Mouse (Mus musculus) telencephalon, adult 2 months (tissue): Measurements from ENCODE around the gene Galnt18.

Source experiments
- DNase-seq: peaks from one replicate; pipeline ENCODE4 v3.0.0-alpha.2; 2011; ENCODE audit warnings: low read depth, low spot score

Galnt18 gene

DNA sequence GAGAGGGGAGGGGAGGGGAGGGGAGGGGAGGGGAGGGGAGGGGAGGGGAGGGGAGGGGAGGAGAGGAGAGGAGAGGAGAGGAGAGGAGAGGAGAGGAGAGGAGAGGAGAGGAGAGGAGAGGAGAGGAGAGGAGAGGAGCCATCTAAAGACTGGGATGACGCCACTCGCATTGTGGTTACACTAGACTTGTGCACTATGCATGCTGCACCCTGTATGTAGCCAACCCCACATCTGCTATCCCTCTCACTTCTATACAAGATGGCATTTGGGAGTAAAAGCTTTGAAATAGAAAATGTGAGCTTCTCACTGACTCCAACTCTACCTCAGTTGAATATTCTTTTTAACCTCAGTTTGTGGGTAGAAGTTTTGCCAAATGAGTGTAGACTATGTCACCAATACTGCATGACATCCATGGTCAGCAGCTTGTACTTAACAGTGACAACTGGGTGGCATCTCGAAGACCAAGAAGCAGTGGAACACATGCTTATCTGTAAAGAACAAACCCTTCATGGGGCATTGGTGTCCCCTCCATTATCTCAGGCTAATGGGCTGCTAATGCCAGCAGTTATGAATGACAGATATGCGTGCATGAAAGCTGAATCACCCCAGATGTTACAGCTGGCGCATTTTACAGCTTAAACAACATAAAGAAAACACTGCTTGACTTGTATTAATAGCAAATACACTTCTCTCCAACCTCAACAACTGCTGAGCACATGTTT is 65.0 kb downstream of the Galnt18 start:
- DNase-seq, result no peak

DNA sequence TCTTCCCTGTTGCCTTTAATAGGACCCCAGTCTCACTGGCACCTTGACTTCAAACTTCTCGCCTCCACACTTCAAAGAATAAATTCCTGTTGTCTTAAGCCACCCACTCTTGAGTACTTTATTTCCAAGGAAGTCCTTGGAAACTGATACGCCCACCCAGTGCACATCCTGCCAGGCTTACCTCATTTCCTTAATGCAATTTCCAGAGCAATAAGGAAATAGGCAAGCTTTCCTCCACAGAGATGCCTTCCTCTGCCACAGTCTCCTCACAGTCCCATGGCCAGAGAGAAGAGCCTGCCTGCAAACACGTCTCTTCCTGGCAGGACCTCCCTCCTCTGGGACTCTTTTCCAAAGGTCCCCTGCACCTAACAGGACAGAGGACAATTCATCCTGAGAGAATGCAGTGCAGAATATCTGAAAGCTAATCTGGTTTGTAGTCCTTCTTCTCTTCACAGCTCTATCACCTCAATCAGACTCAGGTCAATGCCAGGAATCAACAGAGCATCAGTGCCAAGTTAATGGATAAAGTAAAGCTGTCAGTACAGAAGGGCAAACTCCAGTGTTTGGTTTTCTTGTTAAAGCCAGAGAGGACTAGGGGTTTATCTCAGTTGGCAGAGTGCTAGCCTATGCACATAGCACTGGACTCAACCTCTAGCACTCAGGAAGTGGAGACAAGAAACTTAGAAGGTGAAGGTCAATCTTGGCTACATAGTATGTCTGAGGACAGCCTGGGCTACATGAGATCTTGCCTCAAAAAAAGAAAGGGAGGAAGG is 65.8 kb downstream of the Galnt18 start:
- no peak for DNase-seq

DNA sequence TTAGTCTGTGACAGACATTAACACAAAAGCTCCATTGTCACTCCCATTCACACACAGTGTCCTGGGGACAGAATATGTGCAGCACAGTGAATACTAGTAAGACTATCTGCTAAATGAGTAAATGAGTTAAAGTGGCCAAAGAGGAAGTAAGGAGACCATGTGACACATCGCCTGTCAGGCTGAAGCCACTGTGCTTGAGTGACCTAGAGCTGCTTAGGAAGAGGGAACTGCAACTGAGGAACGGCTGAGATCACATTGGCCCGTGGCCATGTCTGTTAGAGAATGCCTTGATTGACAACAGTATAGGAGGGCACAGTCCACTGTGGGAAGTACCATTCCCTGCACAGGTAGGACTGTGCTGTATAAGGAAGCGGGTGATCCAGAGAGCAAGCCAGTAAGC is 67.0 kb downstream of the Galnt18 start:
- DNase-seq, result no peak

DNA sequence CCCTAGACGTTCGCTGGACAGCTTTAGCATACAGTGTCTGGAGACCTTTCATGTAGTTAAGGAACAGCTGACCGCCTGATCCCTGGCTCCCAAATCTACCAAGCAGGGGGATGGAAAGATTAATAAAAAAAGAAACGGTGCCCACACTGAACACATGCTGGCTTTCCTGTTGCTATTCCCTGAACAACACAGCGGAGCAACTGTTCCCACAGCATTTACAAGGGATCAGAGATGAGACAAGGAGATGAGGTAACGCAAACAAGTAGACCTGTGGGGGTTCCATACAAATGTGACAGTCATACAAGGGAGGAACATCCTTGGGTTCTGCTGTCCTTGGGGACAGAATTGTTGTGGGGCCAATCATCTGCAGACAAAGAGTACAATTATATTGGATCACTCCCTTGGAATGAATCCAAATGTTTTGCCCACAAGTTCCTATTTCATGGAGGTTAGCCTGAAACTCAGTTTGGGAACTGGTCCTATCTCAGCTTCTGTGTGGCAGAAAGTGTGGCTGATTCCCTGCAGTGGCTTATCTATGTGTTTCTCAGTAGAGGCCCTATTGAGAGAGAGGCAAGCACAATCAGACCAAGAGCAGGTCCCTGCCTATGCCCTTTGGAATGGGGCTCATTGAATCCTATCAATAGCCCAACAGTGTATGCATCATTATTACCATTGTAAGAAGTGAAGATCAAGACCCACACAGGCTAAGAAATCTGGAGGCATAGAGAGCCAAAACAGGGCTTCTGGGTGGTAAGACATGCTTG is 68.5 kb downstream of the Galnt18 start:
- no peak for DNase-seq

DNA sequence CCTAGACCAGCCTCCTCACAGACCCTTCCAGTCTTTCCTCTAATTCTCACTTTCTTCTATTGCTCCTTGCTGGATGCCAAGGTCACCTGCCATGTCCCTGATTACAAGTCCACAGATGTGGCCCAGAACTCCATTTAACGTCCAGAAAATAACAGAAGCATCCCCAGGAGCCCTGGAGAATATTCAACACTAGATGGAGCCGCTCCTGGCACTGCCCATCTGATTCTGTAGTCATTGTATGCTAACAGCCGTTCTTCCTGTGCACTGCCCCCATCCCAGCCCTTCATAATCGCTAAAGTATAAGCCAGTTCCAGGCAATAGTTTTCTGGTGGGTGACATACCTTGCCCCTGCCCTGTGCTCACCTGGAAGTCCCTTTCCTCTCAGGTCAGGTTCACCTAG is 69.5 kb downstream of the Galnt18 start:
- DNase-seq, result no peak

DNA sequence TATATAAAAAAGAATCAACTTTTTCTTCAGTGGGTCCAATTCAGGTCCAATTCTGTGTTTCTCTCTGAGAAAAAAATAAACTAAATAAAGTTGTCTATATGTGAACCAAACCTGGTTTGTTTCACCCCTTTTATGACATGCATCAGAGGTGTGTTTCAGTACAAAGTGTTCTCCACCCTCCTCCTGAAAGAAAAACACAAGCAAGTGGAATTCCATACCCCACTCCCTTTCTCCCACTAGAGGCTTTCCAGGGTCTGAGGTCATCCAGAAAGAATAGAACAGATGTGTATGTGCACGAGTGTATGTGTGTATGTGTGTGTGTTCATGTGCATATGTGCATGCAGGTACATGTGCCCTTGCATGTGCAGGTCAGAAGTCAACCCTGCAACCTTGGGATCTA is 71.2 kb downstream of the Galnt18 start:
- DNase-seq, result no peak

DNA sequence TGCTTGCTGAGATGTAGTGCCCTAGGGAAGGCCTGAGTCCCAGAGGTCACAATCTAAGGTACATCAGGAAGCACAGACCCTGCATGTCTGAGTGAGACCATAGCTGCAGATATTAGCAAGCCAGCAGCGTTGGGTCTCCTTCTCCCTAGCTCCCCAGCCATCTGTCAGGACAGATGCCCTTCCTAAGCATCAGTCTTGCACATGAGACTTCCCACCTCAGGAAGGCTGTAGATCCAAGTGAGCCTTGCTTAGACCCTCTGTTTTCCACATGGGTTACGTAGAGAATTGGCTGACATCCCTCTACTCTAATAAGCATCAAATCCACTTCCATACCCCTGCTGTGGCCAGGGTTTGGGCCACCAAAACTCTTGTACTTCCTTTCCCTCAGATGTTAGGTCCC is 76.8 kb downstream of the Galnt18 start:
- DNase-seq, result no peak

DNA sequence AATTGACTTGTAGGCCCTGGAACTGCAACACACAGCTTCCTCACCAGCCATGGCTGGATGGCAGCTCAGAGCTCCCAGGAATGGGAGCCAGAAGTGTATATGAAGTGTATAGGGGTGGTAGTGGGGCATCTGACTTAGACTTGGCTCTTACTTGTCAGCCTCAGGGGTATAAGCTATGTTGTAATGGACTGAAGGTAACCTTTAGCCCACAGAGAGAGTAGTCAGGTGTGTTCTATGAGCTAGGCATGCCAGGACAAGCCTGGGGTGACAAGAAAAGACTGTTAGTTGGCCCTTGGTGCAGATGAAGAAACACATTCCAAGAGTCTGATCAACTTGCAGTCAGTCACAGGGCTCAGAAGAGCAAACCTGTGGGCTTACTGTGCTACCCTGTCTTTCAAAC is 78.0 kb downstream of the Galnt18 start:
- DNase-seq, result no peak

DNA sequence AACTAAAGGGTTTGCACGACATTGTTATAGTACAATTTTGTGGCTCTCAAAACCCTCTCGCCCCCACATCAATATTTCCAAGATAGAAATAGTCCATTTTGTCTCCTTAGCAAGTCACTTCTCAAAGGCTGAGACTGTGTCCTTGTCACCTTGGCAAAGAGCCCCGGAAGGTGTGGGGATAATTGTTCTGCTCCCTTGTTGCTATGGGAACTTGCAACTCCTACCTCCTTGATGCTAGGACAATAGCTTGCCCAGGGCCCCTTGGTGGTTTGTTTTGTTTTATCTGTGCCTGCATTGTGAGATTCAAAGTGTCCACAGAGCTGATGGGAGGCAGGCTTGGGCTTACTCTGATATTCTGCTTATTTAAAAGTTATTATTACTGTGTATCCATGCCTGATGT is 80.3 kb downstream of the Galnt18 start:
- no peak for DNase-seq

DNA sequence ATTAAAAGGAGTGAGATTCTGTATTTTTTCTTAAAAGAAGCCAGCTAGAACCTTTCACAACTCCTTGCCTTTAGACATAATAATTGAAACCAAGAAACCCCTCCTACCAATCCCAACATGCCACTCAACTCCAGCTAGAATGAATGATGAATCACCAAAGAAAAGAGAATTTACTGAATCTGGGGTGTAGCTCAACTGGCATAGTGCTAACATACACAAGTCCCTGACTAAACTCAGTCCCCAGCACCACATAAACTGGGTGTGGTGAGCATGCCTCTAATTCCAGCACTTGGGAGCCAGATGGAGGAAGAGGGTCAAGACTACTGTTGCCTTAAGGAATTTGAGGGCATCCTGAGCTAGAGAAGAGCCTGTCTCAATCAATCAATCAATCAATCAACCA is 83.6 kb downstream of the Galnt18 start:
- no peak for DNase-seq

DNA sequence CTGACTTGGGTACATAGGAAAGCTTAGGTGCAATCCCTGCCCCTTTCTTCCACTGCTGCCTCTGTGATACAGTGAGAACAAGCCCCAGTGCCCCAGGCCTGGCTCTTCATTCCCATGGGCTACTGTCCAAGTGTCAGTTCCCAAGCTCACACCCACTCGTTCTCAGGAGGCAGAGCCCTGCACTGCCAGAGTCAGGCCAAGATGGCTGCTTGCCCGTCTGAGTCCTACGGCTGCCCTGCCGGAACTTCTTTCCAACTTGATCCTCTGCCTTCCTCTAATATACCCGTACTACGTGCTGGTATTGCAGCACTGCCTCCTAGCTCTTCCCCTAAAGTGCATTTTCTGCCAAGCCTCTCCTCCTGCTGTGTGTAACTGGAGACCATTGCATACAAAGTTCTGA is 85.5 kb downstream of the Galnt18 start:
- DNase-seq, result no peak

DNA sequence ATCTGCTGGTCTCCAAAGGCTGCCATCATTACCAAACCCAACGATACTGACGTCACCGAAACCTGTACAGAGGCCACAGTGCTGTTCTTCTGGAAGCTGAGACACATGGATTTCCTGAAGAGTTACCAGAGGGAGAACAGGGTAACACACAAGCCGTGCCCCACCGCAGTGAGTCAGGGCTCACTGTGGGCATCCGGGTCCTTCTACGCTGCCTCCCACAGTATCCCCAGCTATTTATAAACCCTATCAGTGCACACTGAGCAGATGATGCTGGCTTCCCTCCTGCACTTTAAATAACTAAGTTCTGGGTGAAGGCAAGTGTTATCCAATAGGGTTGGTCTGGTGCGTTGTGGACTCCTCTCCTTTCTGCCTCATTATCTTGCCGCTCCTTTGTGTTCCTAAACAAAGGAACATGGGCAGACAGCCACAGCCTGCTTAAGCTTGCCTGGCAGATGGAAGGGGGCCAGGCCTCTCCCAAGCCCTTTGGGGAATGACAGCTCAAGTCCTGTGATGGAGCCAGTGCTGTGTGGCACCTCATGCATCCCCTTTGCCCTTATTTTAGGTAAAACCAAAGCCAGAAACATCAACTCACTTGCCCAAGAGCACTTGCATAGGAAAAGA is 87.0 kb downstream of the Galnt18 start:
- peak; percentile 66 for DNase-seq

DNA sequence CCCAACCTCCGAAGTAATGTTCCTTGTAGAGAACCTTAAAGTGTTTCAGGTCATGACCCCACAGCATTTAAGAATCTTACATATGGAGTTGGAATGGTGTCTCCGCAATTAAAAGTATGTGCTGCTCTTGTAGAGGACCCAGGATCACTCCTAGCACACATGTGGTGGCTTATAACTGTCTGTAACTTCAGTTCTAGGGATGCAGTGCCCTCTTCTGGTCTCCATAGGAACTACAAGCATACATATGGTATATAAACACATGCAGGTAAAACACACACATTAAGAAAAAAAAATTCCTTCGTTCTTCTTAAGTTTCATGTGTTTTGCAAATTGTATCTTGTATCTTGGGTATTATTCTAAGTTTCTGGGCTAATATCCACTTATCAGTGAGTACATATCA is 99.7 kb downstream of the Galnt18 start:
- DNase-seq, result no peak

DNA sequence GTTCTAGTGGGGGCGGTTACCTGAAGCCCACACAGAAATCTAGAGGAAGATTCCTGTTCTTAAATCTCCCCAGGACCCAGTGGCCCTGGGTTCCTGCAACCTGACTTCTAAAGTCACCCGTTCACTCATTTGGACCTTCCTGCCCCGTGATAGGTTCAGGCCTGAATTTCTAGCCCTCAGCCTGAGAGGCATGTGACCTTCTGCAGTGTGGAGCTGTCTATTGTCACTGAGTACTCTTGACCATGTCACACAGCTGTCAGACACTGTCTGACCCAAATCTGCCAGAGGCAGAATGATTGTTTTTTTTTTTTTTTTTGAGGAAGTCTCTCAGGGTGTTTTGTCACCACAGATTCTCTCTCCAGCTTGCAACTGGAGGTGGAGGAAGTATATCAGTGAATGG is 103.3 kb downstream of the Galnt18 start:
- no peak for DNase-seq

DNA sequence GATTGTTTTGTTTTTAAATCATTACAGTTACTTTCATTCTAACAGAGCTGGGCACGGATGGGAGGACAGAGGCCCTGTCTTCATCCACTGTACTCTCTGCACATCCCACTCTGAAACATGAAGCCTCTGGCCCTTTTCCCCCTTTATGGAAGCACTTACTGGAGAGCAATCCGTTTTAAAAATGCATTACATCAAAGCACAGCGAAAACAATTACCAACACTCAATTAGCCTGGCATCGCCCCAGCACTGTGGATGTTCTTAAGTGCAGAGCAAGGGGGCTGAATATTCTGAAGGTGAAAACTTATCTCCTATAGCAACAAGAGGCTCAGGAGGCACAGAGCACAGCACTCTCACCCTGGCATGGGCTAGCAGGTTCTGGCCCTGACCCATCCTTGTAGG is 107.3 kb downstream of the Galnt18 start:
- no peak for DNase-seq

DNA sequence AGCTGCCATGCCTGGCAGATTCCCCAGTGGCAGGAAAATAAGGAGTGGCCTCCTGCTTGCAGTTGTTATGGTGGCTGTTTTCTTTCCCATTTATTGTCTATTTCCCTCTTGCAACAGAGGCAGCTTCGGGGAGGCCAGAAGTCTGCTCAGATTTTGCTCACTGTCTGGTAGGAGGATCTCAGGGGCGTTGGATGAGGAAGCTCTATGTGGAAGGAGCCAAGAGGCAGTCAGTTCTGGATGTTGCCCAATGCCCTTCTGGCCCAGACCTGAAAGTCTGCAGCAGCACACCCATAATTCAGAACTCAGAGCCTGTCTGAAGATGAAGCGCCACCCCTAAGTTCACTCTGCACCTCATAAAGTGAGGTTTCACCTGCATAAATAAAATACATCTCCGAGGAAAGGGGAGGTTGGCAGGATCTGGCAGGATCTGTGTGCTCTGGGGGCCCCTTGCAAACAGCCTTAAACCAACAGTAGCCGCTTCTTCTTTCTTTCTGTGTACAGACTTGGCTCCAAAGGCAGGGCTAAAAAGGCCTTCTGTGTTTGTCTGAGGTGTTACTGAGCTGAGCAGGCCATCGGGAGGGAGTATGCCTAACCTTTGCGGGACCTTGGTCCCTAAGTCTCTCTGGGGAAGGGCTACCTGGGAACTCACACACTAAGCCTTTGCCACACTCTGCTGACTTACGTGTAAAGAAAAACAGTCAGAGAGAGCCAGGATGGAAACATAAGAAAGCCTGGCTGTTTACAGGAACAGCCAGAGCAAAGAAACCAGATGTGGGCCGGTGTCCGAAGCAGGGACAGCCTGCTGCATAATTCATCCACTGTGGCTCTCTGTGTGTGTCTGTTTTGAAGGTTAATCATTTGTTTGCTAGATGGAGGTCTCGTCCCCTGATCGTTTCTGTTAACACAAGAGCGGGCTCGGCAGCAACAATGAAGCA is 116.4 kb downstream of the Galnt18 start:
- DNase-seq, result no peak

DNA sequence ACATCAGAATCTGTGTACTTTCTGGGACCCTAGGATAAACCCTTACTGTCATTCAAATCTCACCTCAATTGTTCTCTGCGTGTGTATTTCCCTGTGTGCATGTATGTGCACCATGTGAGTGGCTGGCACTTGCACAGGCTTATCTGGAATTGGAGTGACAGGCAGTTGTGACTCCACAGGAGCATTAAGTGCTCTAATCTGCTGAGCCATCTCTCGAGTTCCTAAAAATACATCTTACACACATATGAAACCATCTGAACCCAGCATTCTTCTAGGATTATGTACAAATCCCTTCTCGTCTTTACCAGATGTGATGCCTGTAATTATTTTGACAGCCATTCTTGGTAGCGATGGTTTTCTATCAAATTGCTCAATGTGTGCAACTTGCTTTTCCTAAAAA is 121.2 kb downstream of the Galnt18 start:
- no peak for DNase-seq

DNA sequence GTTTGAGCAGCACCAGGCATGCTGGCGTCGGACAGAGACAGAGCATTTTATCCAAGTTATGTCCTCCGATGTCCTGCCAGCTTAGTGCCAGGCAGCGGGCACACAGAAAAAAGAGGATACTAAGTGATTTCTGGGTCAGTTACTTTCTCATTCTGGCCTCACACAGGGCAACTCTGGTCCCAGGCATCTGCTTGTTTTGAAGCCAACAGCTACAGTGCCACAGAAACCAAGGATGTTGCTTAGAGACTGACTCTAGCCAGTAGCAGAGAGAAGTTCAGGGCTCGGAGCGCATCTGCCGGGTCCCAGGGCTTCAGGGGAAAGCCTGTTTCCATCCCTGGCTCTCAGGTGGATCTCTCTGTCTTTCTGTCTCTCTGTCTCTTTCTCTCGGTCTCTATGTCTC is 124.8 kb downstream of the Galnt18 start:
- no peak for DNase-seq

DNA sequence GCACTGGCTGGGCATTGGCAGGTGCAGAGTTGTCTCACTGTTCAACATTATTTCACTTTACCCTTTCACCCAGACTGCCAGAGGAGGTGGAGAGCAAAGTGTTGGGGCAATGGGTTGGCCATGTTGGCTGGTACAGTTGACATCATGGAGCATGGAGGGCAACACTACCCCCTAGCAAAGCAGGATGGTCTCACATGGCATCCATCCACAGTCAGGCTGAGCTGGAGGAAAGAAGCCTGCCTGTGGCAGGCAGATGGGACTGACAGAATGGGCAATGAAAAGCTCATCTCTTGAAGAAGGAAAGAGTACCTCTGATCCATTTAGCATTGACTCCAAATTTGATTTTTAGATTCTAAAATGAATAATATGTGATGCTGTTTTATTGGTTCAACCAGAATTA is 125.3 kb downstream of the Galnt18 start:
- no peak for DNase-seq

DNA sequence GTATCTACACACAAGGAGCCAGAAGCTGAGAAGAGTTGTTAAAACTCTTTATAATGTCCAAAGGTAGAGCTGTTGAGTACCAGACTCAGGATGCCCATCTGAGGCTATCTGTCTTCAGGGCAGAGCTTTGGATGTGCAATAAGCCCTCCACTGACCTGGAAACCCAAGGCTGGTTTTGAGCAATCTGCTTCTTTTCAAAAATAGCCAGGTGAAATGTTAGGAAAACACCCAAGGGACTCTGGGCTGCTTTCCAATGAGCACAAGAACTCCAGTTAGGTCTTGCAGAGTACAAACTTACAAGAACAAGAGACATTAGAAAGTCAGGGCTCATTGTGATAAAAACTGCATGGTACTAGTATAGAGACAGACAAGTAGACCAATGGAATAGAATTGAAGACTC is 135.4 kb downstream of the Galnt18 start:
- DNase-seq, result no peak

DNA sequence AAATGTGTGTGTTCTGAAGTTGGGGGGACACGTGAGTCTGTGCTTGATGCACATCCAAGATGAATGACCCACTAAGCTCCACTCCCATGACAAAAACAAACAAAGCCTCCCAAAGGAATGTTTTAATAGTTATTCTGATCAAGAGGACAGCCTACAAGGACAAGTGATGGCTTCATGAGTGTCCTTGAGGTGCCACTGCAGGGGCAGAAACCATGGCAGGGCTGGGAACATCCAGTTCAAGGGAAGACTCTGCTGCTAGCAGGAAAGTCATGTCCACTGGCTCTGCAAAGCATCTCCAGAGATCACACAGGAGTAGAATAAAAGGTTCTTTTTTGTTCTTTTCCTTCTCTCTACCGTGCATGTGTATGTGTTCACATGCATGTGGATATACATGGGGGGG is 140.9 kb downstream of the Galnt18 start:
- no peak for DNase-seq
